Mouse (Mus musculus): ENCODE data around the gene Gm10271.

DNA sequence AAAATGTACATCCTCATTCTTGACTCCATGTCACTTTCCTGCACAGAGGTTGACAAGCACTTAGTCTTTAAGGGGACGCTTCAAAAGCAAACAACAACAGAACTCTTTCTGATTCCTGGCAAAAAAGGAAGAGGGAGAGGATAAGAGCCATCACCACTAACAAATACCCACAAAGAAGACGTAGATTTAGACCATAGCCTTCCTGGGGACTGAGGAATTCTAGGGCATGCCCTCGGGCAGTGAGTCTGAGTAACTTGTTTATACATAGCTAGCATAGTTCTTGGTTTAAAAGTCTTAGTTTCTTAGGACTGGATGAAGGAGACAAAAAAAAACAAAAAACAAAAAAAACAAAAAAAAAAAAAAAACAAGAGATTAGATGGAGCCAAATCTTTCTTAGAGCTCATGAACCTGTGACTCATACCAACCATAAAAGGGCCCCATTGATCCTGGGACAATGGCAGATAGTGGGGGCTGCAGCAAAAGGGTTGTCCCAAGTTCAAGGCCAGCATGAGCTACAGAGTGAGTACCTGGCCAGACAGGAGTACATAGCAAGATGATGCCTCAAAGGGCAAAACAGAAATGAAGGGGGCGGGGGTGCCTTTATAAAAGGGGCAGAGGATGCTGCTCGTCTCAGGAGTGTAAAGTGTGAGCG is 23.3 kb upstream of the Gm10271 start:
- no peak for TF ChIP-seq CTCF (IDR thresholded peaks at IDR 0.05; ENCODE audit: control insufficient read depth, insufficient read depth, insufficient replicate concordance, low read depth, low read length)
- no peak for TF ChIP-seq POLR2A (IDR thresholded peaks at IDR 0.05; ENCODE audit: control insufficient read depth, low read depth, low read length)
